Mouse (Mus musculus): ENCODE results near the gene Nfatc2ip. TPM values are rescaled to one million over a fixed set of nuclear protein-coding genes. Genes with fewer than 3 reads are reported as not detected.

Gene Nfatc2ip
- polyA plus RNA-seq, 2 experiments = 3.1 to 10.2 TPM

- WGBS = 45% methylated on average over 8 of the region's 8 CpGs
- Histone ChIP-seq H3K4me2 (replicated peaks; ENCODE audit: low read depth, low read length, severe bottlenecking) (no peak overlapping the region), H3K27me3 (ENCODE audit: control insufficient read depth, insufficient read depth, low read length) (no peaks in the 10 kb centered on the region), H3K4me3 (replicated peaks; ENCODE audit: low read length) (no peak overlapping the region), H3K27ac (replicated peaks; ENCODE audit: low read depth, low read length) (no peak overlapping the region), H3K4me1 (ENCODE audit: control insufficient read depth, insufficient read depth, low read length) (no peaks in the 10 kb centered on the region), H3K9ac (ENCODE audit: low read depth, low read length, severe bottlenecking) (no peak overlapping the region), H3K9me3 (ENCODE audit: control insufficient read depth, low read length) (no peaks in the 10 kb centered on the region), H3K36me3 (ENCODE audit: control insufficient read depth, insufficient read depth, low read length) (no peaks in the 10 kb centered on the region)
- ATAC-seq (ENCODE audit: low FRiP score, low read depth) (no peak), DNase-seq (ENCODE audit: low spot score) (no peak)
- no peak for TF ChIP-seq POLR2A (IDR thresholded peaks at IDR 0.05; ENCODE audit: borderline replicate concordance, extremely low read depth, insufficient read depth, insufficient read length)
Measured at GRCm38 (mm10) chr7:126339521-126339971, 57.0 kb downstream of the Nfatc2ip start.

GRCm38 (mm10) chr7:126338906-126339305 is 57.6 kb downstream of the Nfatc2ip start:
- H3K27me3 ChIP-seq (ENCODE audit: control insufficient read depth, insufficient read depth, low read length) = no peaks in the 10 kb centered on the region
- no peak for ATAC-seq (ENCODE audit: low FRiP score, low read depth)
- no peak for TF ChIP-seq POLR2A (IDR thresholded peaks at IDR 0.05; ENCODE audit: borderline replicate concordance, extremely low read depth, insufficient read depth, insufficient read length)
- H3K4me1 ChIP-seq (ENCODE audit: control insufficient read depth, insufficient read depth, low read length) = no peaks in the 10 kb centered on the region
- no peak overlapping the region for H3K4me3 ChIP-seq (replicated peaks; ENCODE audit: low read length)
- no peak overlapping the region for H3K9ac ChIP-seq (ENCODE audit: low read depth, low read length, severe bottlenecking)
- H3K36me3 ChIP-seq (ENCODE audit: control insufficient read depth, insufficient read depth, low read length) = no peaks in the 10 kb centered on the region
- WGBS = 76% methylated on average over 8 of the region's 8 CpGs
- H3K4me2 ChIP-seq (replicated peaks; ENCODE audit: low read depth, low read length, severe bottlenecking) = no peak overlapping the region
- DNase-seq (ENCODE audit: low spot score) = no peak
- H3K9me3 ChIP-seq (ENCODE audit: control insufficient read depth, low read length) = no peaks in the 10 kb centered on the region
- no peak overlapping the region for H3K27ac ChIP-seq (replicated peaks; ENCODE audit: low read depth, low read length)

- H3K4me1 ChIP-seq (ENCODE audit: control insufficient read depth, insufficient read depth, low read length) = no peaks in the 10 kb centered on the region
- no peaks in the 10 kb centered on the region for H3K36me3 ChIP-seq (ENCODE audit: control insufficient read depth, insufficient read depth, low read length)
- no peak overlapping the region for H3K4me2 ChIP-seq (replicated peaks; ENCODE audit: low read depth, low read length, severe bottlenecking)
- ATAC-seq (ENCODE audit: low FRiP score, low read depth) = no peak
- H3K9me3 ChIP-seq (ENCODE audit: control insufficient read depth, low read length) = no peaks in the 10 kb centered on the region
- no peaks in the 10 kb centered on the region for H3K27me3 ChIP-seq (ENCODE audit: control insufficient read depth, insufficient read depth, low read length)
- H3K9ac ChIP-seq (ENCODE audit: low read depth, low read length, severe bottlenecking) = no peak overlapping the region
- no peak overlapping the region for H3K27ac ChIP-seq (replicated peaks; ENCODE audit: low read depth, low read length)
- no peak overlapping the region for H3K4me3 ChIP-seq (replicated peaks; ENCODE audit: low read length)
- no peak for TF ChIP-seq POLR2A (IDR thresholded peaks at IDR 0.05; ENCODE audit: borderline replicate concordance, extremely low read depth, insufficient read depth, insufficient read length)
- DNase-seq (ENCODE audit: low spot score) = no peak
- WGBS = 92% methylated on average over 1 of the region's 1 CpGs
Measured at GRCm38 (mm10) chr7:126335556-126335955, 61.0 kb downstream of the Nfatc2ip start.

Small RNA genes lying within 50 kb of the gene (microRNA-seq; reads per million reads assigned to microRNA genes)
- not detected for gene Mir7058

Other genes starting within 250 kb of the Nfatc2ip start
- 202 and 291 TPM in 2 replicates for gene Xpo6, start 196.2 kb downstream of the Nfatc2ip start, polyA plus RNA-seq (2012; rRNA removed)
- 63.2 and 65.2 TPM in 2 replicates for gene Xpo6, start 196.2 kb downstream of the Nfatc2ip start, polyA plus RNA-seq (2014; fragmentation: Nextera tagmentation; extraction: Ambion mirVana)
- 47.9 and 68.3 TPM in 2 replicates for gene Sbk1, start 124.1 kb downstream of the Nfatc2ip start, polyA plus RNA-seq (2012; rRNA removed)
- 50.9 and 59.6 TPM in 2 replicates for gene Sbk1, start 124.1 kb downstream of the Nfatc2ip start, polyA plus RNA-seq (2014; fragmentation: Nextera tagmentation; extraction: Ambion mirVana)
- 3.7 and 4.1 TPM in 2 replicates for gene Lat, start 27.2 kb downstream of the Nfatc2ip start, polyA plus RNA-seq (2012; rRNA removed)
- gene Lat, start 27.2 kb downstream of the Nfatc2ip start, polyA plus RNA-seq (2014; fragmentation: Nextera tagmentation; extraction: Ambion mirVana) = 2.7 and 4.1 TPM in 2 replicates
- gene Spns1, start 19.3 kb downstream of the Nfatc2ip start, polyA plus RNA-seq (2012; rRNA removed) = 158 and 195 TPM in 2 replicates
- gene Spns1, start 19.3 kb downstream of the Nfatc2ip start, polyA plus RNA-seq (2014; fragmentation: Nextera tagmentation; extraction: Ambion mirVana) = 47.0 and 51.7 TPM in 2 replicates
- 0.09 and 0.18 TPM in 2 replicates for gene Cd19, start 18.2 kb upstream of the Nfatc2ip start, polyA plus RNA-seq (2012; rRNA removed)
- 0.19 TPM in 1 of 2 replicates, not detected in the other for gene Cd19, start 18.2 kb upstream of the Nfatc2ip start, polyA plus RNA-seq (2014; fragmentation: Nextera tagmentation; extraction: Ambion mirVana)
- 35.1 and 35.2 TPM in 2 replicates for gene Rabep2, start 32.0 kb upstream of the Nfatc2ip start, polyA plus RNA-seq (2012; rRNA removed)
- 30.7 and 31.2 TPM in 2 replicates for gene Rabep2, start 32.0 kb upstream of the Nfatc2ip start, polyA plus RNA-seq (2014; fragmentation: Nextera tagmentation; extraction: Ambion mirVana)
- gene Atp2a1, start 66.4 kb upstream of the Nfatc2ip start, polyA plus RNA-seq (2012; rRNA removed) = 89.8 and 106 TPM in 2 replicates
- gene Atp2a1, start 66.4 kb upstream of the Nfatc2ip start, polyA plus RNA-seq (2014; fragmentation: Nextera tagmentation; extraction: Ambion mirVana) = 93.9 and 131 TPM in 2 replicates
- 83.3 and 94.6 TPM in 2 replicates for gene Sh2b1, start 78.7 kb upstream of the Nfatc2ip start, polyA plus RNA-seq (2012; rRNA removed)
- 50.2 and 53.7 TPM in 2 replicates for gene Sh2b1, start 78.7 kb upstream of the Nfatc2ip start, polyA plus RNA-seq (2014; fragmentation: Nextera tagmentation; extraction: Ambion mirVana)
- gene Tufm, start 90.6 kb upstream of the Nfatc2ip start, polyA plus RNA-seq (2012; rRNA removed) = 109 and 111 TPM in 2 replicates
- 125 TPM in 2 replicates for gene Tufm, start 90.6 kb upstream of the Nfatc2ip start, polyA plus RNA-seq (2014; fragmentation: Nextera tagmentation; extraction: Ambion mirVana)
- gene Atxn2l, start 106.7 kb upstream of the Nfatc2ip start, polyA plus RNA-seq (2012; rRNA removed) = 170 and 223 TPM in 2 replicates
- 51.4 and 56.2 TPM in 2 replicates for gene Atxn2l, start 106.7 kb upstream of the Nfatc2ip start, polyA plus RNA-seq (2014; fragmentation: Nextera tagmentation; extraction: Ambion mirVana)
- 107 and 115 TPM in 2 replicates for gene Eif3c, start 169.7 kb upstream of the Nfatc2ip start, polyA plus RNA-seq (2012; rRNA removed)
- 169 and 171 TPM in 2 replicates for gene Eif3c, start 169.7 kb upstream of the Nfatc2ip start, polyA plus RNA-seq (2014; fragmentation: Nextera tagmentation; extraction: Ambion mirVana)
- 0.96 and 1.0 TPM in 2 replicates for gene Apobr, start 188.2 kb upstream of the Nfatc2ip start, polyA plus RNA-seq (2012; rRNA removed)
- gene Apobr, start 188.2 kb upstream of the Nfatc2ip start, polyA plus RNA-seq (2014; fragmentation: Nextera tagmentation; extraction: Ambion mirVana) = 1.1 and 1.5 TPM in 2 replicates
- 55.4 and 81.7 TPM in 2 replicates for gene Cln3, start 189.1 kb upstream of the Nfatc2ip start, polyA plus RNA-seq (2012; rRNA removed)
- gene Cln3, start 189.1 kb upstream of the Nfatc2ip start, polyA plus RNA-seq (2014; fragmentation: Nextera tagmentation; extraction: Ambion mirVana) = 34.6 and 35.5 TPM in 2 replicates
- gene Il27, start 198.2 kb upstream of the Nfatc2ip start, polyA plus RNA-seq (2012; rRNA removed) = not detected in 2 replicates
- gene Il27, start 198.2 kb upstream of the Nfatc2ip start, polyA plus RNA-seq (2014; fragmentation: Nextera tagmentation; extraction: Ambion mirVana) = not detected in 2 replicates
- gene Nupr1, start 234.1 kb upstream of the Nfatc2ip start, polyA plus RNA-seq (2012; rRNA removed) = 5.8 and 11.6 TPM in 2 replicates
- gene Nupr1, start 234.1 kb upstream of the Nfatc2ip start, polyA plus RNA-seq (2014; fragmentation: Nextera tagmentation; extraction: Ambion mirVana) = 10.9 and 19.2 TPM in 2 replicates

Data from limb, embryonic 14.5 days (tissue).